Mouse (Mus musculus): Measurements from ENCODE around the gene Rpl3. TPM values are rescaled to one million over a fixed set of nuclear protein-coding genes. Genes with fewer than 3 reads are reported as not detected.

The Rpl3 gene
- polyA plus RNA-seq, 1 experiment from 2014 or later: 822 TPM

GRCm38 (mm10) chr15:80087406-80088012, 4.2 kb downstream of the Rpl3 start:
- whole genome bisulfite sequencing: 72% methylated on average over 9 of the region's 9 CpGs
- peaks cover 20% of the 10 kb centered on the region for H3K27me3 ChIP-seq (ENCODE audit: control insufficient read depth, insufficient read depth, low read length)
- no peak overlapping the region for H3K4me3 ChIP-seq (ENCODE audit: control insufficient read depth in 1 of 2, insufficient read depth in 1 of 2, low read depth in 1 of 2, low read length in 2 of 2)
- H3K9ac ChIP-seq (ENCODE audit: low read length): no peak overlapping the region
- H3K9me3 ChIP-seq (ENCODE audit: control insufficient read depth, low read length): no peaks in the 10 kb centered on the region
- no peak overlapping the region for H3K27ac ChIP-seq (replicated peaks in 1 of 2; ENCODE audit: control insufficient read depth in 1 of 2, insufficient read depth in 1 of 2, low read depth in 2 of 2, low read length in 2 of 2)
- H3K36me3 ChIP-seq (ENCODE audit: control insufficient read depth, insufficient read depth, low read length): no peaks in the 10 kb centered on the region
- H3K4me1 ChIP-seq (ENCODE audit: control insufficient read depth in 2 of 2, insufficient read depth in 2 of 2, low read length in 2 of 2): peaks cover 2 to 3% of the 10 kb centered on the region in 2 experiments; a peak in 1 of 4 replicates
- H3K4me2 ChIP-seq (ENCODE audit: low read length): no peak overlapping the region
- ATAC-seq (ENCODE audit: insufficient number of reproducible peaks, insufficient read depth, low FRiP score, low read depth): no peak

DNA sequence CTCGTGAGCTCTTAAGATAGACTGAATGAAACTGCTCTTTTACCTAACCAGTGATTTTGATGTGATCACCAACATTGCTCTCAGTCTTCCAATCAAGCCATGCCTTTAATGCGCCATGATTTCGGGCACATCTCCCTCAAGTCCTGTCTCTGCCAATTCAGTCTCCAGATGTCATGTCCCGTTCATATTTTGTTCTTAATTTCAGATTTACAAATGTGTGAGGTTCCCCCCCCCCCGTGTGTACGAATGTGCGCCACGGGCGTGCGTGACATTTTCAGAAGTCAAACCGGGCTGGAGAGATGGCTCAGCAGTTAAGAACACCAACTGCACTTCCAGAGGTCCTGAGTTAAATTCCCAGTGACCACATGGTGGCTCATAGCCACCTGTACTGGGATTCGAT, 7.9 kb downstream of the Rpl3 start:
- peaks cover 36% of the 10 kb centered on the region for H3K36me3 ChIP-seq (ENCODE audit: control insufficient read depth, insufficient read depth, low read length)
- no peaks in the 10 kb centered on the region for H3K9me3 ChIP-seq (ENCODE audit: control insufficient read depth, low read length)
- H3K4me2 ChIP-seq (ENCODE audit: low read length): peak overlapping the region; percentile 88
- H3K4me1 ChIP-seq (ENCODE audit: control insufficient read depth in 2 of 2, insufficient read depth in 2 of 2, low read length in 2 of 2): peaks cover 4 to 33% of the 10 kb centered on the region in 2 experiments
- 2% methylated on average over 12 of the region's 12 CpGs for WGBS
- peak overlapping the region; percentile 81 for H3K9ac ChIP-seq (ENCODE audit: low read length)
- no peak for ATAC-seq (ENCODE audit: insufficient number of reproducible peaks, insufficient read depth, low FRiP score, low read depth)
- H3K27ac ChIP-seq (replicated peaks in 1 of 2; ENCODE audit: control insufficient read depth in 1 of 2, insufficient read depth in 1 of 2, low read depth in 2 of 2, low read length in 2 of 2): peak overlapping the region; percentile 94 to 95
- no peaks in the 10 kb centered on the region for H3K27me3 ChIP-seq (ENCODE audit: control insufficient read depth, insufficient read depth, low read length)
- peak overlapping the region; percentile 52 to 66 for H3K4me3 ChIP-seq (ENCODE audit: control insufficient read depth in 1 of 2, insufficient read depth in 1 of 2, low read depth in 1 of 2, low read length in 2 of 2)

DNA sequence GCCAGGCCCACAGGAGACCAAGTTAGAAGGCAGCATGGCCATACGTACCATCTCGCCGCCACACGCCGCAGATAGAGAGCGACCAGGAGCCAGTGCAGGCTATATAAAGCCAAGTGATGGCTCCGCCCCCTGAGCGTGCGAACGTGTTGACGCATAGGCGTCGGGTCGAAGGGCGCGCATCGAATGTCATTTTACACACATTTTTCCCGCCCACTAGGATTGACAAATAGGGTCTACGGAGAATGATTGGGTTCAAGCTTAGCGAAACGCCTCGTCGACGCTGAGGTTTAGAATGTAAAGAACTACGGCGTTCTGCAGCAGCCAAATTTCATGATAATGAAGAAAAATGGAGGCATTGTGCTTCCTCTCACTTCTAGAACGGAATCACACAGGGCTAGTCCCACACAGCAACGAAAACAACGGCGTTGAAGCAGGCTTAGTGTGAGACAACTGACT, 8.4 kb downstream of the Rpl3 start:
- peak overlapping the region; percentile 88 for H3K4me2 ChIP-seq (ENCODE audit: low read length)
- H3K27me3 ChIP-seq (ENCODE audit: control insufficient read depth, insufficient read depth, low read length): no peaks in the 10 kb centered on the region
- no peaks in the 10 kb centered on the region for H3K9me3 ChIP-seq (ENCODE audit: control insufficient read depth, low read length)
- peaks cover 40% of the 10 kb centered on the region for H3K36me3 ChIP-seq (ENCODE audit: control insufficient read depth, insufficient read depth, low read length)
- peak overlapping the region; percentile 60 to 66 for H3K4me3 ChIP-seq (ENCODE audit: control insufficient read depth in 1 of 2, insufficient read depth in 1 of 2, low read depth in 1 of 2, low read length in 2 of 2)
- H3K9ac ChIP-seq (ENCODE audit: low read length): peak overlapping the region; percentile 90
- peaks cover 4 to 36% of the 10 kb centered on the region in 2 experiments for H3K4me1 ChIP-seq (ENCODE audit: control insufficient read depth in 2 of 2, insufficient read depth in 2 of 2, low read length in 2 of 2)
- H3K27ac ChIP-seq (replicated peaks in 1 of 2; ENCODE audit: control insufficient read depth in 1 of 2, insufficient read depth in 1 of 2, low read depth in 2 of 2, low read length in 2 of 2): peak overlapping the region; percentile 94 to 95
- under 1% methylated on average over 30 of the region's 30 CpGs for WGBS
- peak; percentile 88 for ATAC-seq (ENCODE audit: insufficient number of reproducible peaks, insufficient read depth, low FRiP score, low read depth)

GRCm38 (mm10) chr15:80082661-80083275, 8.9 kb downstream of the Rpl3 start:
- peak overlapping the region; percentile 60 to 66 for H3K4me3 ChIP-seq (ENCODE audit: control insufficient read depth in 1 of 2, insufficient read depth in 1 of 2, low read depth in 1 of 2, low read length in 2 of 2)
- no peak for ATAC-seq (ENCODE audit: insufficient number of reproducible peaks, insufficient read depth, low FRiP score, low read depth)
- H3K4me1 ChIP-seq (ENCODE audit: control insufficient read depth in 2 of 2, insufficient read depth in 2 of 2, low read length in 2 of 2): peaks cover 4 to 36% of the 10 kb centered on the region in 2 experiments
- no peaks in the 10 kb centered on the region for H3K27me3 ChIP-seq (ENCODE audit: control insufficient read depth, insufficient read depth, low read length)
- peaks cover 45% of the 10 kb centered on the region for H3K36me3 ChIP-seq (ENCODE audit: control insufficient read depth, insufficient read depth, low read length)
- peak overlapping the region; percentile 88 for H3K4me2 ChIP-seq (ENCODE audit: low read length)
- H3K9me3 ChIP-seq (ENCODE audit: control insufficient read depth, low read length): no peaks in the 10 kb centered on the region
- under 1% methylated on average over 21 of the region's 21 CpGs for WGBS
- H3K9ac ChIP-seq (ENCODE audit: low read length): peak overlapping the region; percentile 90
- H3K27ac ChIP-seq (replicated peaks in 1 of 2; ENCODE audit: control insufficient read depth in 1 of 2, insufficient read depth in 1 of 2, low read depth in 2 of 2, low read length in 2 of 2): peak overlapping the region; percentile 69 to 81

DNA sequence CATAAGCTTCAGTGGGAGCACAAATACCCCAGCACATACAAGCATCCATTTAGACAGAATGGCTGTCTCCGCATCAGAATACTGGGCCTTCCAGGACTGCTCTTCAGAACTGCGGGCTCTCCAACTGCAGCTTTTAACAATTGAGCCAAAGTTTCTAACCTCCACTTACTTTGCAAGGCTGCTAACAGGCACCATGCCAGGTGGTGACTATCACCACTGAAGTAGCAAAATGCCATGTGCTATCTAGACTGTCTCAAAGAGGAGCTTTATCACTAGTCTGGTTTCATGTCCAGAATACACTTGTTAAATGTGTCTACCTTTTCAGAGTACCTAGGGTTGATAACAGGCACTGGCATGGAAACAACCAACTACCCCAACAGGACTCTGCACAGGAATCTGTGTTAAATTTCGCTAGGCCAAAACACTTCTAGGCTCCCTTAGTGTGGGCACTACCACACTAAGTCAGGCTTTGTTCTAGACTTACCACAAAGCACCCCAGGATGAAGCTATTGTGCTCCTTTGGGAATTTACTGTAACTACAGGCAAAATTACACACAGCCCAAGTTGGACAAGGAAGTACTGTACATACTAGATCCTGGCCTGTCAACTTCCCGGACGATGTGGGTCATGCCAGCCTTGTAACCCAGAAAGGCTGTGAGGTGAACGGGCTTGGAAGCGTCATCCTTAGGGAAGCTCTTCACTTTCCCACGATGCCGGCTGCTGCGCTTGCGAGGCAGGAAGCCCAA, 9.7 kb downstream of the Rpl3 start:
- Histone ChIP-seq H3K36me3 (ENCODE audit: control insufficient read depth, insufficient read depth, low read length) (peaks cover 53% of the 10 kb centered on the region), H3K9me3 (ENCODE audit: control insufficient read depth, low read length) (no peaks in the 10 kb centered on the region), H3K4me1 (ENCODE audit: control insufficient read depth in 2 of 2, insufficient read depth in 2 of 2, low read length in 2 of 2) (peaks cover 4 to 36% of the 10 kb centered on the region in 2 experiments), H3K4me3 (ENCODE audit: control insufficient read depth in 1 of 2, insufficient read depth in 1 of 2, low read depth in 1 of 2, low read length in 2 of 2) (peak overlapping the region; percentile 60 to 66), H3K27ac (replicated peaks in 1 of 2; ENCODE audit: control insufficient read depth in 1 of 2, insufficient read depth in 1 of 2, low read depth in 2 of 2, low read length in 2 of 2) (peak overlapping the region; percentile 69 to 81; a peak in 3 of 4 replicates), H3K9ac (ENCODE audit: low read length) (peak overlapping the region; percentile 90), H3K4me2 (ENCODE audit: low read length) (peak overlapping the region; percentile 88), H3K27me3 (ENCODE audit: control insufficient read depth, insufficient read depth, low read length) (no peaks in the 10 kb centered on the region)
- no peak for ATAC-seq (ENCODE audit: insufficient number of reproducible peaks, insufficient read depth, low FRiP score, low read depth)
- WGBS: 5% methylated on average over 11 of the region's 11 CpGs

- Histone ChIP-seq H3K27ac (replicated peaks in 1 of 2; ENCODE audit: control insufficient read depth in 1 of 2, insufficient read depth in 1 of 2, low read depth in 2 of 2, low read length in 2 of 2) (peak overlapping the region in 1 of 2 experiments; percentile 81; a peak in 1 of 4 replicates), H3K9me3 (ENCODE audit: control insufficient read depth, low read length) (no peaks in the 10 kb centered on the region), H3K4me1 (ENCODE audit: control insufficient read depth in 2 of 2, insufficient read depth in 2 of 2, low read length in 2 of 2) (peaks cover 4 to 38% of the 10 kb centered on the region in 2 experiments), H3K9ac (ENCODE audit: low read length) (peak overlapping the region; percentile 90), H3K4me2 (ENCODE audit: low read length) (peak overlapping the region; percentile 88), H3K27me3 (ENCODE audit: control insufficient read depth, insufficient read depth, low read length) (no peaks in the 10 kb centered on the region), H3K4me3 (ENCODE audit: control insufficient read depth in 1 of 2, insufficient read depth in 1 of 2, low read depth in 1 of 2, low read length in 2 of 2) (peak overlapping the region; percentile 60 to 66), H3K36me3 (ENCODE audit: control insufficient read depth, insufficient read depth, low read length) (peaks cover 61% of the 10 kb centered on the region)
- ATAC-seq (ENCODE audit: insufficient number of reproducible peaks, insufficient read depth, low FRiP score, low read depth): no peak
- whole genome bisulfite sequencing: 61% methylated on average over 9 of the region's 9 CpGs
Observed at GRCm38 (mm10) chr15:80080711-80081615, 10.7 kb downstream of the Rpl3 start.

DNA sequence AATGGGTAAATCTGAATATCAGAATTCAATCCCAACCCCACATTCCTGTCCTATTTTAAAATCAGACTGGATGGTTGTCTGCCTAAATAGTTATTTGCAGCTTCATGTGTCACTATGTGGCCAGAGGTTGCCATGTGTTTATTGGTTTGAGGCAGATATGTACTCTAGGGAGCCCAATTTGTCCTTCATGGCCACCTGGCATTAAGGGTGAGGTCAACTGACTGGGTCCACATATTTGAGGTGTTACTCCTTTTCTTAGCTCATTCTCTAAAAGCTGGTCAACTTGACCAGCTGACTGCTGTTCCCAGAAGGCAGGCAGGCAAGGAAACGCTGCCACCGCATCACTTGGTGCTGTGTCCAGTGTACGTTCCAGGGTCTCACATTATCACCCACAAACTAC, 11.7 kb downstream of the Rpl3 start:
- H3K36me3 ChIP-seq (ENCODE audit: control insufficient read depth, insufficient read depth, low read length): peaks cover 61% of the 10 kb centered on the region
- H3K4me3 ChIP-seq (ENCODE audit: control insufficient read depth in 1 of 2, insufficient read depth in 1 of 2, low read depth in 1 of 2, low read length in 2 of 2): no peak overlapping the region
- WGBS: 86% methylated on average over 3 of the region's 3 CpGs
- H3K9me3 ChIP-seq (ENCODE audit: control insufficient read depth, low read length): no peaks in the 10 kb centered on the region
- ATAC-seq (ENCODE audit: insufficient number of reproducible peaks, insufficient read depth, low FRiP score, low read depth): no peak
- H3K4me1 ChIP-seq (ENCODE audit: control insufficient read depth in 2 of 2, insufficient read depth in 2 of 2, low read length in 2 of 2): peaks cover 4 to 45% of the 10 kb centered on the region in 2 experiments
- no peak overlapping the region for H3K27ac ChIP-seq (replicated peaks in 1 of 2; ENCODE audit: control insufficient read depth in 1 of 2, insufficient read depth in 1 of 2, low read depth in 2 of 2, low read length in 2 of 2)
- no peak overlapping the region for H3K4me2 ChIP-seq (ENCODE audit: low read length)
- no peaks in the 10 kb centered on the region for H3K27me3 ChIP-seq (ENCODE audit: control insufficient read depth, insufficient read depth, low read length)
- H3K9ac ChIP-seq (ENCODE audit: low read length): no peak overlapping the region

Data from heart, embryonic 14.5 days (tissue).